Mouse (Mus musculus) hindbrain, embryonic 14.5 days (tissue): ENCODE results near the gene Cdkn2aipnl. TPM values are rescaled to one million over a fixed set of nuclear protein-coding genes. Genes with fewer than 3 reads are reported as not detected.
A peak's percentile ranks its signal among the peaks of the same experiment; 100 is the strongest.

Experiments
- ATAC-seq: fragments of 200-750 bp; cut with Nextera tagmentation; 2 replicates; pipeline ENCODE4 v1.8.0; 2017; ENCODE audit warnings: moderate number of reproducible peaks, mild to moderate bottlenecking, moderate TSS enrichment, moderate library complexity; ENCODE audit not compliant: low FRiP score
- DNase-seq: peaks from one replicate; pipeline ENCODE4 v3.0.0-alpha.2; 2015; ENCODE audit warnings: low spot score
- H3K27ac ChIP-seq: fragments of 300-500 bp; sonication (generic); 2 replicates; pipeline ENCODE4 v1.5.1; 2014; ENCODE audit warnings: mild to moderate bottlenecking, moderate library complexity
- H3K27me3 ChIP-seq: fragments of 300-500 bp; sonication (generic); 2 replicates; pipeline ENCODE4 v1.6.1; 2014; ENCODE audit warnings: mild to moderate bottlenecking, low read length, mixed read lengths; ENCODE audit not compliant: control insufficient read depth, insufficient read depth
- H3K36me3 ChIP-seq: fragments of 300-500 bp; sonication (generic); replicated peaks from 2 replicates; pipeline ENCODE4 v1.6.1; 2014; ENCODE audit not compliant: control insufficient read depth, insufficient read depth
- H3K4me1 ChIP-seq: fragments of 300-500 bp; sonication (generic); replicated peaks from 2 replicates; pipeline ENCODE4 v1.6.1; 2014; ENCODE audit warnings: antibody characterized with exemption, low read length, mixed read lengths; ENCODE audit not compliant: control insufficient read depth, insufficient read depth
- H3K4me2 ChIP-seq: fragments of 300-500 bp; sonication (generic); replicated peaks from 2 replicates; pipeline ENCODE4 v1.6.1; 2014; ENCODE audit warnings: mild to moderate bottlenecking, moderate library complexity
- H3K4me3 ChIP-seq: fragments of 300-500 bp; sonication (generic); replicated peaks from 2 replicates; pipeline ENCODE4 v1.5.1; 2014; ENCODE audit warnings: mild to moderate bottlenecking, low read length
- H3K9ac ChIP-seq: fragments of 300-500 bp; sonication (generic); 2 replicates; pipeline ENCODE4 v1.6.1; 2014
- H3K9me3 ChIP-seq: fragments of 300-500 bp; sonication (generic); 2 replicates; pipeline ENCODE4 v1.6.1; 2016; ENCODE audit warnings: low read length; ENCODE audit not compliant: control insufficient read depth
- WGBS: fragments of 180-500 bp; shearing (Covaris S2); extraction: QIAGEN DNeasy Blood & Tissue Kit; methylation state at CpG from one replicate; pipeline ENCODE4 v1.1.7; 2014; 5-methylcytosine and 5-hydroxymethylcytosine counted together
- polyA plus RNA-seq: library from polyadenylated mRNA; unstranded; fragments of >200 nt; fragmentation: Nextera tagmentation; extraction: Ambion mirVana; gene quantifications from 2 replicates; pipeline ENCODE4 v1.2.1, GENCODE M21; 2014

Gene Cdkn2aipnl
- polyA plus RNA-seq, 1 experiment from 2014 or later = 117 TPM

DNA sequence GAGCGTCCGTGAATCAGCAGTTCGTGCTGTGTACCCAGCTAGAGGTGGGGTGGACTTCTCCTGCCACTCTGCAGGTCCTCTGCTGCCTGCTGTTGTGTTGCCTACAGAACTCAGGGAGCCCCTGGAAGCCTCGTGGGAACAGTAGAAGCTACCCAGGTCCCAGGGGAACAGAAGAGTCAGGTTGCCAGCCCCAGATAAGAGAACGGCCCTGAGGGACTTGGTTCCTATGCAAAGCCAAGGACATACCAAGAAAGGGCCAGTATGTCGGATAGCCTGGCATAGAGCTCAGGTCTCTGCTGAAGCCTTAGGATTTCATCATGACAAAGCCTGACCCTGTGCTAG, 24.0 kb upstream of the Cdkn2aipnl start:
- ATAC-seq = no peak
- no peak for DNase-seq
- Histone ChIP-seq H3K4me1 (peaks cover 8% of the 10 kb centered on the region), H3K27ac (no peak overlapping the region), H3K9me3 (no peaks in the 10 kb centered on the region), H3K4me2 (peak overlapping the region; percentile 6; the same call in 1 of the 2 replicates), H3K9ac (no peak overlapping the region), H3K36me3 (no peaks in the 10 kb centered on the region), H3K4me3 (no peak overlapping the region), H3K27me3 (no peaks in the 10 kb centered on the region)
- 41% methylated on average over 6 of the region's 6 CpGs for WGBS

- no peaks in the 10 kb centered on the region for H3K27me3 ChIP-seq
- H3K27ac ChIP-seq = no peak overlapping the region
- WGBS = 87% methylated on average over 3 of the region's 3 CpGs
- DNase-seq (no peak), ATAC-seq (no peak)
- H3K9me3 ChIP-seq = no peaks in the 10 kb centered on the region
- H3K36me3 ChIP-seq = no peaks in the 10 kb centered on the region
- no peak overlapping the region for H3K4me2 ChIP-seq
- peaks cover 8% of the 10 kb centered on the region for H3K4me1 ChIP-seq
- no peak overlapping the region for H3K9ac ChIP-seq
- H3K4me3 ChIP-seq = no peak overlapping the region
Measured at GRCm38 (mm10) chr11:51944239-51944638, 23.2 kb upstream of the Cdkn2aipnl start.

GRCm38 (mm10) chr11:51945548-51945947, 21.9 kb upstream of the Cdkn2aipnl start:
- H3K27me3 ChIP-seq = no peaks in the 10 kb centered on the region
- no peak for DNase-seq
- no peaks in the 10 kb centered on the region for H3K36me3 ChIP-seq
- H3K4me3 ChIP-seq = no peak overlapping the region
- H3K4me2 ChIP-seq = no peak overlapping the region
- ATAC-seq = no peak
- H3K4me1 ChIP-seq = peaks cover 8% of the 10 kb centered on the region
- H3K9me3 ChIP-seq = no peaks in the 10 kb centered on the region
- no peak overlapping the region for H3K27ac ChIP-seq
- no peak overlapping the region for H3K9ac ChIP-seq
- WGBS = 52% methylated on average over 8 of the region's 8 CpGs

- 85% methylated on average over 6 of the region's 6 CpGs for WGBS
- no peaks in the 10 kb centered on the region for H3K36me3 ChIP-seq
- no peaks in the 10 kb centered on the region for H3K27me3 ChIP-seq
- H3K4me3 ChIP-seq = no peak overlapping the region
- no peak overlapping the region for H3K27ac ChIP-seq
- ATAC-seq (no peak), DNase-seq (no peak)
- no peak overlapping the region for H3K9ac ChIP-seq
- H3K9me3 ChIP-seq = no peaks in the 10 kb centered on the region
- H3K4me2 ChIP-seq = no peak overlapping the region
- H3K4me1 ChIP-seq = peaks cover 8% of the 10 kb centered on the region
Measured at GRCm38 (mm10) chr11:51946144-51946543, 21.3 kb upstream of the Cdkn2aipnl start.

DNA sequence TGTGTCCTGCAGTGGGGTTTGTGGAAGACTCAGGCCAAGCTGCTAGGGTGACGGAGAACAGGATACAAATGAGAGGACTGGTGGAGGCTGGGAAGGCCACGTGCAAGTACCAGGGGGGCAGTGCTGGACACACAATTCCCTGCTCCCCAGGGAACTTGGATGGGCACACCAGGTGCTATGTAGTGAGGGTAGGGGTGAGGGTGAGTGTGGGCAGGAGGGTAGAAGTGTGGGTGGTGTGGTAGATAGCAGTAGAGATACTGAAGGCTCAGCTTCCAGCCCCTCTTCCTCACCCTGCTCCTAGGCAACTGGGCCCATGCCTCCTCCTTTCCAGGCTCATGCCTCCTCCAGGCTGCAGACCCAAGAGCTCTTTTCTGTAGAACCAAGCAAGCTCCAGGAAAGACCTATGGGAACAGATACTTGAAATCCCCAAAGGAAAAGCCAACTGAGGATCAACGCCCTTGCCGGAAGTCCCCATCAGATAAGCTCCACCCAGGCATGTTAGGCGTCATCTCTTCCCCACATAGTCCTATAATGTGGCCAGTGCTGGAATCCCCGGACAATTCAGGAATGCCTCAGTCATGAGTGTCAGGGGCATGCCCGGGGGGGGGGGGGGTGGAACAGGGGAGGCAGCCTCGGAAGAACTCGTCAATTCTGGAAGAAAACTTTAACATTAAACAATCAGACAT, 18.2 kb upstream of the Cdkn2aipnl start:
- no peak overlapping the region for H3K9ac ChIP-seq
- no peaks in the 10 kb centered on the region for H3K9me3 ChIP-seq
- H3K27ac ChIP-seq = no peak overlapping the region
- H3K4me2 ChIP-seq = no peak overlapping the region
- H3K4me1 ChIP-seq = no peaks in the 10 kb centered on the region
- ATAC-seq (no peak), DNase-seq (no peak)
- H3K36me3 ChIP-seq = no peaks in the 10 kb centered on the region
- no peak overlapping the region for H3K4me3 ChIP-seq
- 86% methylated on average over 9 of the region's 9 CpGs for WGBS
- no peaks in the 10 kb centered on the region for H3K27me3 ChIP-seq

- H3K27me3 ChIP-seq = no peaks in the 10 kb centered on the region
- WGBS = 91% methylated on average over 9 of the region's 9 CpGs
- no peaks in the 10 kb centered on the region for H3K9me3 ChIP-seq
- no peak overlapping the region for H3K9ac ChIP-seq
- H3K4me1 ChIP-seq = no peaks in the 10 kb centered on the region
- no peaks in the 10 kb centered on the region for H3K36me3 ChIP-seq
- DNase-seq = no peak
- no peak overlapping the region for H3K4me3 ChIP-seq
- no peak overlapping the region for H3K27ac ChIP-seq
- no peak for ATAC-seq
- no peak overlapping the region for H3K4me2 ChIP-seq
Measured at GRCm38 (mm10) chr11:51949919-51950318, 17.5 kb upstream of the Cdkn2aipnl start.

DNA sequence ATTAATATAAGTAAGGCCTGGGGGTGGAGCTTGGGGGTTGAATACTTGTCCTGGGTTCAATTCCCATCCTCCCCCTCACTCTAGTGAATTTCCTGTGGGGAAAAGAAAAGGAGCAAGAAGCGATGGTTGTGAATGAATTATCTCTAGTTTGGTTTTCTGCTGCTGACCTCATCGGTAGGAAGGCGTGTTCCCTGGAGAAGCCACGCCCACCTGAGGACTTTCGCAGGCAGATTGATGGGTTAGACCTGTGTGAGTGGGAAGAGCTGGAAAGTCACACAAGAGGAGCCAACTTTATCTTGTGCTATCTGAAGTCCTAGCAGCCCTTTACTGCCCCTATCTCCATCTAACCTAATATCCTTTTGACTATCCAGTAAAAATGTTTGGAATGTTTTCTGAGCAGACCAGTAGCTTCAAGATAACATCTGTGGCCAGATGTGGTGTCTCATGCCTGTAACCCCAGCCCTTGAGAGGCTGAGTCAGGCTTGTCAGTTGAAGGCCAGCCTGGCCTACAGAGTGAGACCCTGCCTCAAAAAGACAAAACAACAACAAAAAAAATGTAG, 15.5 kb upstream of the Cdkn2aipnl start:
- Histone ChIP-seq H3K27ac (no peak overlapping the region), H3K27me3 (no peaks in the 10 kb centered on the region), H3K4me2 (no peak overlapping the region), H3K9ac (no peak overlapping the region), H3K4me1 (no peaks in the 10 kb centered on the region), H3K36me3 (no peaks in the 10 kb centered on the region), H3K9me3 (no peaks in the 10 kb centered on the region), H3K4me3 (no peak overlapping the region)
- no peak for ATAC-seq
- no peak for DNase-seq
- WGBS = 61% methylated on average over 5 of the region's 5 CpGs

GRCm38 (mm10) chr11:51956112-51956511, 11.3 kb upstream of the Cdkn2aipnl start:
- Histone ChIP-seq H3K36me3 (no peaks in the 10 kb centered on the region), H3K4me3 (no peak overlapping the region), H3K27ac (no peak overlapping the region), H3K4me2 (no peak overlapping the region), H3K4me1 (no peaks in the 10 kb centered on the region), H3K9me3 (no peaks in the 10 kb centered on the region), H3K27me3 (no peaks in the 10 kb centered on the region), H3K9ac (no peak overlapping the region)
- WGBS = 81% methylated on average over 9 of the region's 9 CpGs
- DNase-seq (no peak), ATAC-seq (no peak)

GRCm38 (mm10) chr11:51957760-51958159, 9.7 kb upstream of the Cdkn2aipnl start:
- no peak overlapping the region for H3K4me3 ChIP-seq
- H3K36me3 ChIP-seq = no peaks in the 10 kb centered on the region
- ATAC-seq (no peak), DNase-seq (no peak)
- H3K4me1 ChIP-seq = no peaks in the 10 kb centered on the region
- H3K4me2 ChIP-seq = no peak overlapping the region
- no peaks in the 10 kb centered on the region for H3K9me3 ChIP-seq
- WGBS = 91% methylated on average over 4 of the region's 4 CpGs
- no peak overlapping the region for H3K27ac ChIP-seq
- H3K9ac ChIP-seq = no peak overlapping the region
- no peaks in the 10 kb centered on the region for H3K27me3 ChIP-seq

DNA sequence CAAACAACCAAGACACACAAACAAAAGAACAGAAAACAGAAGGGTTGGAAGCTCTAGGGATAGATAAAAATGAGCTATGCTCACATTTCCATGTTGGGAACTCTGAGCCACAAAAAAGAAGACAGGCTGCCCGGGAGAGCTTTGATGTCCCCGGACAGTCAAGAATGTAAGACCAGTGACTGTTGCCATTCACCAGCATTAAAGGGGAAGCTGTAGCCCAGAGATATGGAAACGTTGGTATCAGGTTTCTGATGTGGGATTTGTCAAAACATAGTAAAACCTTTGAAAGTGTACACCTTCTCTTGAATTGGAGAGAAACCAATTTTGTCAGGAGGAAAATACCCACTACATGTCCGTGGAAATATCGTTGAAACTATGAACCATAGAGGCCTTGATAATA, 8.0 kb upstream of the Cdkn2aipnl start:
- no peak for ATAC-seq
- Histone ChIP-seq H3K4me2 (no peak overlapping the region), H3K27ac (no peak overlapping the region), H3K9me3 (no peaks in the 10 kb centered on the region), H3K36me3 (no peaks in the 10 kb centered on the region), H3K4me1 (no peaks in the 10 kb centered on the region), H3K4me3 (no peak overlapping the region), H3K9ac (no peak overlapping the region), H3K27me3 (no peaks in the 10 kb centered on the region)
- no peak for DNase-seq
- 86% methylated on average over 5 of the region's 5 CpGs for WGBS
